Comparison of ENCODE assay signal across 25 mouse cellular contexts in the genomic region with DNA sequence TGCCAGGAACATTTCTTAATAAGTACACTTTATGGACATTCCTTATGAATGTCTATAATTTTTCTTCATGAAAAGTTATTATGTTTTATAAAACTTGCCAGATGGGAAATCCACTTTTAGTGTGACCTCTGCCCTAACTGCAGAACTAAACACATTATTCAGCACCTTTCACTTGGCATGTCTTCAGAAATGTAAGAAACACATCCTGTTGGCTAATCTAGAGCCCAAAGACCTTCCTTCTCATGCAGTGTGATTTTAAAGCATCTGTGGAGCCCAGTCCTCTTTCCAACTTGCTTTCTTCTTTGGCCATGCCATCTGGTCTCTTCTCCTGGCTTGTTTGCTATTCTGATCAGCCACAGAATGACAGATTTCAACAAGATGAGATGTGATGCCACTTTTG.
A peak's percentile ranks its signal among the peaks of the same experiment; 100 is the strongest.
DNase-seq lines count a peak whose midpoint lies in the region; ATAC-seq and TF ChIP-seq lines count a peak whose summit lies in the region.
"Had no signal": no experiment of that assay in that cellular context is flagged by ENCODE, and none has a peak within 500 bp of the region (broad histone marks: within the 10 kb centered on the region; RNA-seq: fewer than 3 reads in every experiment).

No protein-coding gene starts in this region.

- H3K4me1 ChIP-seq in embryonic facial prominence, embryonic 14.5 days (ENCODE audit: control insufficient read depth, insufficient read depth, low read length) = no peaks in the 10 kb centered on the region
- H3K4me1 ChIP-seq in embryonic facial prominence, embryonic 10.5 days = no peaks in the 10 kb centered on the region
- no peaks in the 10 kb centered on the region for H3K4me1 ChIP-seq in lung, embryonic 14.5 days (ENCODE audit: insufficient read depth)
- H3K4me1 ChIP-seq in brown adipose tissue, adult 24 weeks (ENCODE audit: control insufficient read depth, insufficient read depth, insufficient read length, low read length) = peaks cover 12% of the 10 kb centered on the region; the same call in 1 of the 2 replicates
- H3K4me1 ChIP-seq: embryonic facial prominence, embryonic 13.5 days; forebrain, embryonic 10.5 days; forebrain, embryonic 13.5 days had no signal

- no peak overlapping the region for H3K4me2 ChIP-seq in embryonic facial prominence, embryonic 14.5 days (ENCODE audit: low read depth, low read length)
- no peak overlapping the region for H3K4me2 ChIP-seq in lung, embryonic 14.5 days
- H3K4me2 ChIP-seq: embryonic facial prominence, embryonic 13.5 days; forebrain, embryonic 13.5 days; heart, embryonic 11.5 days; hindbrain, embryonic 14.5 days had no signal

- no peaks in the 10 kb centered on the region for H3K36me3 ChIP-seq in embryonic facial prominence, embryonic 14.5 days (ENCODE audit: control insufficient read depth, insufficient read depth, low read length)
- H3K36me3 ChIP-seq in embryonic facial prominence, embryonic 10.5 days (replicated peaks) = no peaks in the 10 kb centered on the region
- H3K36me3 ChIP-seq in lung, embryonic 14.5 days (ENCODE audit: insufficient read depth) = no peaks in the 10 kb centered on the region
- H3K36me3 ChIP-seq: embryonic facial prominence, embryonic 13.5 days; forebrain, embryonic 10.5 days had no signal

- H3K9ac ChIP-seq in embryonic facial prominence, embryonic 14.5 days (ENCODE audit: low read depth, low read length) = no peak overlapping the region
- H3K9ac ChIP-seq in lung, embryonic 14.5 days = no peak overlapping the region
- H3K9ac ChIP-seq: embryonic facial prominence, embryonic 13.5 days; forebrain, embryonic 13.5 days; hindbrain, embryonic 14.5 days had no signal

- H3K27me3 ChIP-seq in embryonic facial prominence, embryonic 14.5 days (replicated peaks; ENCODE audit: control insufficient read depth, insufficient read depth, low read length) = no peaks in the 10 kb centered on the region
- H3K27me3 ChIP-seq in embryonic facial prominence, embryonic 10.5 days (replicated peaks; ENCODE audit: low read depth, poor library complexity, severe bottlenecking) = no peaks in the 10 kb centered on the region
- H3K27me3 ChIP-seq in lung, embryonic 14.5 days (ENCODE audit: insufficient read depth, low read length) = no peaks in the 10 kb centered on the region
- H3K27me3 ChIP-seq: embryonic facial prominence, embryonic 13.5 days; forebrain, embryonic 13.5 days had no signal

- H3K4me3 ChIP-seq in embryonic facial prominence, embryonic 14.5 days (ENCODE audit: low read depth, low read length) = no peak overlapping the region
- no peak overlapping the region for H3K4me3 ChIP-seq in embryonic facial prominence, embryonic 10.5 days
- H3K4me3 ChIP-seq in lung, embryonic 14.5 days (ENCODE audit: low read depth, low read length) = no peak overlapping the region
- no peak overlapping the region for H3K4me3 ChIP-seq in brown adipose tissue, adult 24 weeks (ENCODE audit: insufficient read depth, low read depth, low read length)
- H3K4me3 ChIP-seq: embryonic facial prominence, embryonic 13.5 days; forebrain, embryonic 10.5 days; forebrain, embryonic 13.5 days; heart, adult 2 months had no signal

- TF ChIP-seq CTCF in lung, embryonic 14.5 days (IDR thresholded peaks at IDR 0.05; ENCODE audit: low read depth) = no peak

- peak; percentile 45 for DNase-seq in embryonic facial prominence, embryonic 14.5 days (ENCODE audit: low spot score)
- no peak for DNase-seq in embryonic facial prominence, embryonic 10.5 days (ENCODE audit: low spot score)
- DNase-seq in kidney, adult 9 months = peak; percentile 33
- DNase-seq in kidney, postnatal 10 days = no peak
- peak; percentile 22 for DNase-seq in lung, embryonic 14.5 days
- DNase-seq in lung, adult 18-20 months = no peak
- DNase-seq in cerebellum, adult 8-10 months = no peak
- DNase-seq: adrenal gland, adult 8-10 months; adrenal gland, postnatal 25 days; cerebellum, adult 18-20 months; cerebellum, adult 9-11 months; cerebellum, postnatal 25 days; gastrocnemius, postnatal 10 days; gastrocnemius, postnatal 36 days; heart, adult 2 months; heart, postnatal 36 days had no signal

- H3K27ac ChIP-seq in embryonic facial prominence, embryonic 14.5 days (replicated peaks; ENCODE audit: low read depth, low read length) = no peak overlapping the region
- H3K27ac ChIP-seq in embryonic facial prominence, embryonic 10.5 days (replicated peaks) = no peak overlapping the region
- no peak overlapping the region for H3K27ac ChIP-seq in lung, embryonic 14.5 days (ENCODE audit: low read depth)
- H3K27ac ChIP-seq in brown adipose tissue, adult 24 weeks (replicated peaks; ENCODE audit: low read depth, low read length) = 0 out of 2 replicates have a peak overlapping the region, but pooled peaks have one; percentile 34
- H3K27ac ChIP-seq: embryonic facial prominence, embryonic 13.5 days; forebrain, embryonic 10.5 days; forebrain, embryonic 13.5 days; heart, adult 2 months; hindbrain, embryonic 14.5 days; hindbrain, postnatal 0 days had no signal

- H3K9me3 ChIP-seq in embryonic facial prominence, embryonic 14.5 days (ENCODE audit: control insufficient read depth, low read length) = no peaks in the 10 kb centered on the region
- no peaks in the 10 kb centered on the region for H3K9me3 ChIP-seq in embryonic facial prominence, embryonic 10.5 days
- no peaks in the 10 kb centered on the region for H3K9me3 ChIP-seq in lung, embryonic 14.5 days (ENCODE audit: low read depth, low read length)
- H3K9me3 ChIP-seq: embryonic facial prominence, embryonic 13.5 days; forebrain, embryonic 10.5 days; forebrain, embryonic 13.5 days had no signal

- ATAC-seq in embryonic facial prominence, embryonic 14.5 days (ENCODE audit: low read depth) = no peak
- ATAC-seq in lung, embryonic 14.5 days (ENCODE audit: insufficient read depth) = no peak
- ATAC-seq: activated CD4-positive, CD25-positive, alpha-beta regulatory T cell, adult 4 months; forebrain, embryonic 13.5 days; forebrain, embryonic 16.5 days; hindbrain, postnatal 0 days had no signal

Comparison
In these comparisons a context has a peak if more than half of its experiments do, and no peak if none do; other contexts are left out.
1. DNase-seq: peak in embryonic facial prominence, embryonic 14.5 days (single experiment), kidney, adult 9 months (single experiment) and lung, embryonic 14.5 days (single experiment); none in embryonic facial prominence, embryonic 10.5 days (single experiment), kidney, postnatal 10 days (single experiment), lung, adult 18-20 months (0 of 2) and cerebellum, adult 8-10 months (single experiment).